Mouse (Mus musculus) midbrain, embryonic 14.5 days (tissue): ENCODE results near the gene Miga1. TPM values are rescaled to one million over a fixed set of nuclear protein-coding genes. Genes with fewer than 3 reads are reported as not detected.

Source experiments
- ATAC-seq: fragments of 200-750 bp; cut with Nextera tagmentation; 2 replicates; pipeline ENCODE4 v1.8.0; 2017; ENCODE audit warnings: moderate number of reproducible peaks, moderate library complexity; ENCODE audit not compliant: low FRiP score, low TSS enrichment
- DNase-seq: peaks from one replicate; pipeline ENCODE4 v3.0.0-alpha.2; 2015
- H3K27ac ChIP-seq: fragments of 300-500 bp; sonication (generic); replicated peaks from 2 replicates; pipeline ENCODE4 v1.5.1; 2014; ENCODE audit warnings: mild to moderate bottlenecking, low read depth, low read length, moderate library complexity
- H3K27me3 ChIP-seq: fragments of 300-500 bp; sonication (generic); 2 replicates; pipeline ENCODE4 v1.6.1; 2014; ENCODE audit warnings: low read length, control low read depth, mixed read lengths; ENCODE audit not compliant: control insufficient read depth, insufficient read depth
- H3K36me3 ChIP-seq: fragments of 300-500 bp; sonication (generic); 2 replicates; pipeline ENCODE4 v1.6.1; 2014; ENCODE audit warnings: low read length, control low read depth; ENCODE audit not compliant: control insufficient read depth, insufficient read depth
- H3K4me1 ChIP-seq: fragments of 300-500 bp; sonication (generic); 2 replicates; pipeline ENCODE4 v1.6.1; 2014; ENCODE audit warnings: mild to moderate bottlenecking, antibody characterized with exemption, low read length, control low read depth; ENCODE audit not compliant: control insufficient read depth, insufficient read depth
- H3K4me2 ChIP-seq: fragments of 300-500 bp; sonication (generic); 2 replicates; pipeline ENCODE4 v1.6.1; 2014; ENCODE audit warnings: mild to moderate bottlenecking, low read length, moderate library complexity
- H3K4me3 ChIP-seq: fragments of 300-500 bp; sonication (generic); replicated peaks from 2 replicates; pipeline ENCODE4 v1.5.1; 2014; ENCODE audit warnings: low read depth, low read length
- H3K9ac ChIP-seq: fragments of 300-500 bp; sonication (generic); replicated peaks from 2 replicates; pipeline ENCODE4 v1.6.1; 2014; ENCODE audit warnings: mild to moderate bottlenecking, low read length, moderate library complexity
- H3K9me3 ChIP-seq: fragments of 300-500 bp; sonication (generic); 2 replicates; pipeline ENCODE4 v1.6.1; 2016; ENCODE audit warnings: low read length, control low read depth, mixed read lengths; ENCODE audit not compliant: control insufficient read depth
- WGBS: fragments of 180-500 bp; shearing (Covaris S2); extraction: QIAGEN DNeasy Blood & Tissue Kit; methylation state at CpG from one replicate; pipeline ENCODE4 v1.1.7; 2014; 5-methylcytosine and 5-hydroxymethylcytosine counted together
- polyA plus RNA-seq: library from polyadenylated mRNA; unstranded; fragments of >200 nt; fragmentation: Nextera tagmentation; extraction: Ambion mirVana; gene quantifications from 2 replicates; pipeline ENCODE4 v1.2.1, GENCODE M21; 2014

Miga1 gene
- polyA plus RNA-seq, 1 experiment from 2014 or later = 23.7 TPM

DNA sequence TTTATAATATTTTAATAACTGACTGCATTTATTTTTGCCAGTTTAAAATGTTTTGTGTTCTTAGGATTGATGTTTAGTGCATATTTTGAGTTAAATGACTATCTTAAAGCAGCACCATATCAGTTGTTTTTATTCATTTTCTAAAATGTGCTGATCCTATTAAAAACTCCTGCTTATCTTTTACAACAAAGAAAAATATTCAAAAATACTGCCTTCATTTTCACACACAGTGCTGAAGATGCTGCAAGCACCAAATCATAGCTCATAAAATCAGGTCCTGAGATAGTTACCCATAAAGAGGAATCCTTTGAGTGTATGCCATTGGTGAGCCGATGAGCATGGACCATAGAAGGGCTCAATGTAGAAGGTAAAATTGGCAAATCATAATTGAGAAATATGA lies 105.0 kb downstream of the Miga1 start:
- H3K36me3 ChIP-seq = peaks cover 67% of the 10 kb centered on the region
- WGBS = 90% methylated on average over 1 of the region's 1 CpGs
- no peak for DNase-seq
- ATAC-seq = no peak
- H3K4me1 ChIP-seq = no peaks in the 10 kb centered on the region
- H3K4me3 ChIP-seq = no peak overlapping the region
- no peak overlapping the region for H3K9ac ChIP-seq
- H3K27me3 ChIP-seq = no peaks in the 10 kb centered on the region
- no peaks in the 10 kb centered on the region for H3K9me3 ChIP-seq
- no peak overlapping the region for H3K4me2 ChIP-seq
- H3K27ac ChIP-seq = no peak overlapping the region

DNA sequence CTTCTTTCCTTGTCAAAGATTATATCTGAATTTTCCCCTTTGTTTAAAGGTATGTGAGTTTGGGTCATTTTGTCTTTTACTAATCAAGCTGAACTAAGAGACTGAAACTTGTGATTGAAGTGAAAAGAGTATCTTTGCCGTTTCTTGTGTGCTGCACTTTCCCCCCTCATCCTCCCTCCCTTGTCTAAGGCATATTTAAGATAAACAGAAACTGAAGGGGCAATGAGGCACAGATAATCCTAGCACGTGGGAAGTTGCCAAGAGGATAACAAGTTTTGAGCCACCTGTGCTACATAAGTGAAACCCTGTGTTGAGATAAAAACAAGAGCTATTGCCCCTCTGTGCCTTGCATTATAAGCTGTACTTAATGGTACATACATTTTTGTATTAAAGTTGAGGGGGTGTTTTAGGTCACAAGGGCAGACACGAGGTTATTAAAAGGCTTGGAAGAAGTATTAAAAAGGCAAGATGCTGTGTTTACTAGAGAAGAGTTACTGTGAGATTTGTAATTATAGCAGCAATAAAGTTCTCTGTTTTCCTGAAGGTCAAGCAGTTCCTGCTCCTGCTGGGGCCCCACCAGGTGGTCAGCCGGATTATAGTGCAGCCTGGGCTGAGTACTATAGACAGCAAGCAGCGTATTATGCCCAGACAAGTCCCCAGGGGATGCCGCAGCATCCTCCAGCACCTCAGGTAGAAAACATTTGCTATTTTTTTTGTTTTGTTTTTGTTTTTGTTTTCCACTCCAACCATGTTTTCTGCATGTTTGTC lies 108.7 kb downstream of the Miga1 start:
- 61% methylated on average over 6 of the region's 6 CpGs for WGBS
- ATAC-seq (no peak), DNase-seq (no peak)
- Histone ChIP-seq H3K9me3 (no peaks in the 10 kb centered on the region), H3K4me2 (no peak overlapping the region), H3K4me1 (no peaks in the 10 kb centered on the region), H3K4me3 (no peak overlapping the region), H3K27ac (no peak overlapping the region), H3K9ac (no peak overlapping the region), H3K27me3 (no peaks in the 10 kb centered on the region), H3K36me3 (peaks cover 83% of the 10 kb centered on the region)

DNA sequence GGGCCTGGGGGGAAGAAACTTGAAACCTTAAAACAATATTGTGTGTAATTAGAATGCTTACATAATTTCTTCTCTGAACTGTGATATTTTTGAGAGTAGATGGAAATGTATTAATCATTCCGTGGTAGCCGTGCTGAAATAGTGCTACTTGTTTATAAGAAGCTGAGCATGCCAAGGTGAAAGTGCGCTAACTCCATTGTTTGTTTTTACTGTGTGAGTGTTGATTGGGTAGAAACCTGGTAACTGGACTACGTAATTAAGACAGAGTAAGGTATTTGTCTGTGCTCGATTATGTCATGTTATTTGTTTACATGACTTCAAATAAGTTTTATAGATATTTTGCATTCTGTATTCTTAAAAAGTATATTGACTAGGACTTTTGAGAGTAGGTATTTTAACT lies 110.9 kb downstream of the Miga1 start:
- no peak for DNase-seq
- H3K36me3 ChIP-seq = peaks cover 89% of the 10 kb centered on the region
- WGBS = 95% methylated on average over 5 of the region's 5 CpGs

DNA sequence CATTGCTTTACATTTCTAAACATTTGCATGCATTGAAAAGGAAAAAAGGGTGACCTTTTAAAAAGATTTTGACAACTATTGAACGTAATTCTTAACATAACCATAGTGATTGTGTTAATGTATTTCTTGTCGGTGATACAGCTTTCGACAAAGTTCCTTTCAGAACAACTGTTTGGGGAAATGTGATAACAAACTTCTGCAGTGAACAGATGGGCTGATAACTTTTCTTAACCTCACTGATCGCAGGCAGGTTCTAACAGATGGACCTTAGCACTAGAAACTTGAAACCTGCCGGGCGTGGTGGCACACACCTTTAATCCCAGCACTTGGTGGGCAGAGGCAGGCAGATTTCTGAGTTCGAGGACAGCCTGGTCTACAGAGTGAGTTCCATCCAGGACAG lies 111.4 kb downstream of the Miga1 start:
- H3K4me3 ChIP-seq = no peak overlapping the region
- H3K27me3 ChIP-seq = no peaks in the 10 kb centered on the region
- no peak for ATAC-seq
- no peaks in the 10 kb centered on the region for H3K4me1 ChIP-seq
- DNase-seq = no peak
- H3K9me3 ChIP-seq = no peaks in the 10 kb centered on the region
- no peak overlapping the region for H3K9ac ChIP-seq
- 94% methylated on average over 7 of the region's 7 CpGs for WGBS
- H3K27ac ChIP-seq = no peak overlapping the region
- H3K4me2 ChIP-seq = no peak overlapping the region
- peaks cover 90% of the 10 kb centered on the region for H3K36me3 ChIP-seq

More for the DNA sequence above, 110.9 kb downstream of the Miga1 start:
- no peak overlapping the region for H3K9ac ChIP-seq
- H3K9me3 ChIP-seq = no peaks in the 10 kb centered on the region
- no peak overlapping the region for H3K27ac ChIP-seq
- no peaks in the 10 kb centered on the region for H3K4me1 ChIP-seq
- no peak overlapping the region for H3K4me2 ChIP-seq
- no peaks in the 10 kb centered on the region for H3K27me3 ChIP-seq
- ATAC-seq = no peak
- no peak overlapping the region for H3K4me3 ChIP-seq

DNA sequence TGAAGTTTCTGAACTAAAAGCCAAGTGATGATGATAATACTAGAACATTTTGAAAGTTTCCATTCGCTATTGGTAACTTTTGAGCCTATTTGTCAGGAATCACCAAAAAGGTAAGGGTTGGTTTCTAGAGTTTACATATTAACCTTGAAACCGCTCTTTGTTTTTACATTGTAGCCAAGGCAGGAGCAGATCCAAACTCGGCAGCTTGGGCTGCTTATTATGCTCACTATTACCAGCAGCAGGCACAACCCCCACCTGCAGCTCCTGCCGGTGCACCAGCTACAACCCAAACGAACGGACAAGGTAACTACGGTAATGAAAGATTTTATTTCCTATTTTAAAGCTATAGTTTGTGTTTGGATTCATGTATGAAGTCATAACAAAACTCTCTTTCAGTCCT lies 114.3 kb downstream of the Miga1 start:
- no peaks in the 10 kb centered on the region for H3K9me3 ChIP-seq
- WGBS = 94% methylated on average over 7 of the region's 7 CpGs
- H3K4me1 ChIP-seq = no peaks in the 10 kb centered on the region
- DNase-seq = no peak
- no peak overlapping the region for H3K9ac ChIP-seq
- H3K4me2 ChIP-seq = no peak overlapping the region
- no peak overlapping the region for H3K27ac ChIP-seq
- no peaks in the 10 kb centered on the region for H3K27me3 ChIP-seq
- peaks cover 93% of the 10 kb centered on the region for H3K36me3 ChIP-seq
- no peak overlapping the region for H3K4me3 ChIP-seq
- ATAC-seq = no peak

DNA sequence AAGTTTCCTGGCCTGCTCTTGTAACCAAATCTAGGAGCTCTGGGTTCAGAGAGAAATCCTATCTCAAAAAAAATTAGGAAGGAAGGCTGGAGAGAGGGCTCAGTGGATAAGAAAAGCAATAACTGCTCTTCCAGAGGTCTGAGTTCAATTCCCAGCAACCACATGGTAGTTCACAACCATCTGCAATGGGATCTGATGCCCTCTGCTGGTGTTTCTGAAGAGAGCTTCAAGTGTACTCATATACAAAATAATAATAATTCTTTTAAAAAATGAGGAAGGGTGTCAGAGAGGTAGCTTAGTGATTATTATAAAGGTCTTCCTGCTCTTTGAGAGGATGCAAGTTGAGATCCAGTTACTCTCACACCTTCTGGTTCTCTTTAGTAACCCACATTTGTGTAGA lies 115.3 kb downstream of the Miga1 start:
- DNase-seq = no peak
- Histone ChIP-seq H3K4me2 (no peak overlapping the region), H3K27ac (no peak overlapping the region), H3K4me3 (no peak overlapping the region), H3K36me3 (peaks cover 94% of the 10 kb centered on the region), H3K27me3 (no peaks in the 10 kb centered on the region), H3K9ac (no peak overlapping the region), H3K4me1 (no peaks in the 10 kb centered on the region), H3K9me3 (no peaks in the 10 kb centered on the region)
- ATAC-seq = no peak

Other genes starting within 250 kb of the Miga1 start
- gene Gipc2, start 174.2 kb downstream of the Miga1 start, polyA plus RNA-seq = 9.3 and 11.5 TPM in 2 replicates
- 39.5 and 41.3 TPM in 2 replicates for gene Dnajb4, start 130.1 kb downstream of the Miga1 start, polyA plus RNA-seq
- gene Fubp1, start 130.0 kb downstream of the Miga1 start, polyA plus RNA-seq = 219 and 279 TPM in 2 replicates
- 1.7 and 2.2 TPM in 2 replicates for gene Nexn, start 74.1 kb downstream of the Miga1 start, polyA plus RNA-seq
- gene Usp33, start 6.1 kb upstream of the Miga1 start, polyA plus RNA-seq = 76.0 and 117 TPM in 2 replicates
- gene Zzz3, start 55.1 kb upstream of the Miga1 start, polyA plus RNA-seq = 34.2 and 46.7 TPM in 2 replicates